Mouse (Mus musculus) mouse trophoblast stem cell (cell line): ENCODE data around the gene Kcnj10.

ENCODE experiments used
- in situ Hi-C, 2 experiments: fragments of 300-500 bp; cut with MseI, MboI; formaldehyde crosslinking; loops; 2 replicates in 1 of 2; 3 replicates in 1 of 2; pipeline ENCODE4 v1.15.1; 2025

Kcnj10 gene

GRCm38 (mm10) chr1:172376758-172377458, 35.9 kb downstream of the Kcnj10 start:
- in situ Hi-C loops: no loop called here

GRCm38 (mm10) chr1:172380066-172380465, 39.1 kb downstream of the Kcnj10 start:
- in situ Hi-C loops: no loop called here

GRCm38 (mm10) chr1:172382090-172382489, 41.1 kb downstream of the Kcnj10 start:
- in situ Hi-C loops: no loop called here

GRCm38 (mm10) chr1:172387246-172387645, 46.2 kb downstream of the Kcnj10 start:
- in situ Hi-C loops: no loop called here

- in situ Hi-C loops: no loop called here
Measured at GRCm38 (mm10) chr1:172390769-172391168, 49.8 kb downstream of the Kcnj10 start.

GRCm38 (mm10) chr1:172391807-172392581, 51.0 kb downstream of the Kcnj10 start:
- in situ Hi-C loops: no loop called here

- in situ Hi-C loops: no loop called here
Measured at GRCm38 (mm10) chr1:172392643-172393170, 51.7 kb downstream of the Kcnj10 start.

GRCm38 (mm10) chr1:172393739-172394138, 52.7 kb downstream of the Kcnj10 start:
- in situ Hi-C loops: no loop called here

GRCm38 (mm10) chr1:172396996-172397752, 56.2 kb downstream of the Kcnj10 start:
- in situ Hi-C loops: no loop called here

- in situ Hi-C loops: loop anchor here (10.0 to 25.0 kb wide), 4 partner anchors 119 to 981 kb away; partner anchors contain the start of genes Cfap45 (in 1 of the 2) and Dusp23 (in 1 of the 2)
Measured at GRCm38 (mm10) chr1:172406077-172406706, 65.2 kb downstream of the Kcnj10 start.

GRCm38 (mm10) chr1:172408996-172409395, 68.0 kb downstream of the Kcnj10 start:
- in situ Hi-C loops: loop anchor here (10.0 to 25.0 kb wide), 4 partner anchors 116 to 978 kb away; partner anchors contain the start of genes Cfap45 (in 1 of the 2) and Dusp23 (in 1 of the 2)

GRCm38 (mm10) chr1:172409431-172409830, 68.4 kb downstream of the Kcnj10 start:
- in situ Hi-C loops: loop anchor here (10.0 to 25.0 kb wide), 4 partner anchors 115 to 978 kb away; partner anchors contain the start of genes Cfap45 (in 1 of the 2) and Dusp23 (in 1 of the 2)

GRCm38 (mm10) chr1:172410806-172411205, 69.8 kb downstream of the Kcnj10 start:
- in situ Hi-C loops: loop anchor here (5.0 to 25.0 kb wide), 2 partner anchors 81 to 976 kb away; no protein-coding TSS in a partner anchor

- in situ Hi-C loops: loop anchor here (5.0 to 25.0 kb wide), 2 partner anchors 80 to 975 kb away; no protein-coding TSS in a partner anchor
Measured at GRCm38 (mm10) chr1:172412204-172412603, 71.2 kb downstream of the Kcnj10 start.

- in situ Hi-C loops: loop anchor here (5.0 to 25.0 kb wide), 2 partner anchors 79 to 974 kb away; no protein-coding TSS in a partner anchor
Measured at GRCm38 (mm10) chr1:172413491-172414230, 72.7 kb downstream of the Kcnj10 start.

GRCm38 (mm10) chr1:172414231-172414585, 73.2 kb downstream of the Kcnj10 start:
- in situ Hi-C loops: loop anchor here (5.0 to 25.0 kb wide), 2 partner anchors 78 to 973 kb away; no protein-coding TSS in a partner anchor

GRCm38 (mm10) chr1:172415061-172415460, 74.1 kb downstream of the Kcnj10 start:
- in situ Hi-C loops: loop anchor here in 1 of 2 experiments (25.0 kb wide), 1 partner anchor 972 kb away; no protein-coding TSS in a partner anchor

GRCm38 (mm10) chr1:172418173-172418572, 77.2 kb downstream of the Kcnj10 start:
- in situ Hi-C loops: loop anchor here in 1 of 2 experiments (25.0 kb wide), 1 partner anchor 969 kb away; no protein-coding TSS in a partner anchor

GRCm38 (mm10) chr1:172418642-172419041, 77.6 kb downstream of the Kcnj10 start:
- in situ Hi-C loops: loop anchor here in 1 of 2 experiments (25.0 kb wide), 1 partner anchor 969 kb away; no protein-coding TSS in a partner anchor

- in situ Hi-C loops: loop anchor here in 1 of 2 experiments (25.0 kb wide), 1 partner anchor 967 kb away; no protein-coding TSS in a partner anchor
Measured at GRCm38 (mm10) chr1:172420181-172420580, 79.2 kb downstream of the Kcnj10 start.
